Mouse (Mus musculus) T-helper 17 cell (primary cell): ENCODE measurements around the gene Gm6871.
"Not testable (repeated sequence)": the region's sequence is repeated elsewhere in the genome, so short reads cannot be mapped to it uniquely, and the experiment has no call there.

Source experiments
- in situ Hi-C, 2 experiments: fragments of 300-600 bp; cut with MboI, MseI; formaldehyde crosslinking; loops; 1 replicate in 1 of 2; 2 replicates in 1 of 2; pipeline ENCODE4 v1.15.1; 2025; ENCODE audit warnings: high pct_unique_total_duplicates in 2 of 2

Gm6871 gene

DNA sequence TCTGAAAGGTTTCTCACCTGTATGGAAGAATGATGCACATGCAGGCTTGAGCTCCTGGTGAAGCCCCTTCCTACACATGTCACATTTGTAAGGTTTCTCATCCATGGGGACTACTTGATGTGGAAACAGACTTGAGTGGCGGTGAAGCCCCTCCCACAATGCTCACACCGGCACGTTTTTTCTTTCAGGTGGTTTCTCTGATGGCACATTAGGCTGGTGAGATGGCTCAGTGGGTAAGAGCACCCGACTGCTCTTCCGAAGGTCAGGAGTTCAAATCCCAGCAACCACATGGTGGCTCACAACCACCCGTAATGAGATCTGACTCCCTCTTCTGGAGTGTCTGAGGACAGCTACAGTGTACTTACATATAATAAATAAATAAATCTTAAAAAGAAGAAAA is at the start of gene Gm6871:
Gene Gm6871, minus strand, starts transcription at position 101 of the 400 bp plus-strand sequence.
- in situ Hi-C loops = loop anchor here in 1 of 2 experiments (10.0 kb wide), 1 partner anchor 171 kb away; no protein-coding TSS in a partner anchor

DNA sequence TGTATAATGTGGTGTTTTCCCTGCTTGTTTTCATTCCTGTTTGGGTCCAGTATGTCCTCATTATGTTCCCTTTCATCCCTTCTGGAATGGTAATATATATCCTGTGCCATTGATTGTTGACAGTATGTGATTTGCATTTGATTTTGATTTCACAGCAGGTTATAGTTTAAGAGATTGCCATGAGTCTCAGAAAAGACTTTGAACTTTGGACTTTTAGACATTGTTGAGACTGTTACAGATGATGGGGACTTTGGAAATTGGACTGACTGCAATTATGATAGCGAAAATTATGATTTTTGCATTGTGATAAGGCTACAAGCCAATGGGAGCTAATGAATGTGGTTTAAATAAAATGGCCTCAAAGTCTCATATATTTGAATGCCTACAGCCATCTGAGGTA is 42.8 kb upstream of the Gm6871 start:
- in situ Hi-C loops = not testable (repeated sequence)

DNA sequence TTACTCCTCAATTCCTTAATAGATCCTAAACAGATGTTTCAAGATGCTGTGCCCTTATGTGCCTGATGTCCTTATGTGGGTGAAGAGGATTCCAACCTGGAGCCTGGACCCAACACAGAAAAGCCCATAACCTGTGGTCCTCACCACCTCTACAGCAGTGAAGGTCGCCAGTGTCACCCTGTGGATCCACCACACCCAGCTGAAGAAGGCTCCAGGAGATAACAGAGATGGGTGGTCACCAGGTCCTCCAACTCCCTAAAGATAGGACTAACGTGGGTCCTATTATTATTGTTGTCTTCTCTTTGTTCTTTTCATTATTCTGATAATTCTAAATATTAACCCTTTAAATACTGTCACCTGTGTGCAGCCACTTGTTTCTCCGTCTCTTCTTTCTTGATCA is 38.2 kb upstream of the Gm6871 start:
- in situ Hi-C loops = no loop called here

DNA sequence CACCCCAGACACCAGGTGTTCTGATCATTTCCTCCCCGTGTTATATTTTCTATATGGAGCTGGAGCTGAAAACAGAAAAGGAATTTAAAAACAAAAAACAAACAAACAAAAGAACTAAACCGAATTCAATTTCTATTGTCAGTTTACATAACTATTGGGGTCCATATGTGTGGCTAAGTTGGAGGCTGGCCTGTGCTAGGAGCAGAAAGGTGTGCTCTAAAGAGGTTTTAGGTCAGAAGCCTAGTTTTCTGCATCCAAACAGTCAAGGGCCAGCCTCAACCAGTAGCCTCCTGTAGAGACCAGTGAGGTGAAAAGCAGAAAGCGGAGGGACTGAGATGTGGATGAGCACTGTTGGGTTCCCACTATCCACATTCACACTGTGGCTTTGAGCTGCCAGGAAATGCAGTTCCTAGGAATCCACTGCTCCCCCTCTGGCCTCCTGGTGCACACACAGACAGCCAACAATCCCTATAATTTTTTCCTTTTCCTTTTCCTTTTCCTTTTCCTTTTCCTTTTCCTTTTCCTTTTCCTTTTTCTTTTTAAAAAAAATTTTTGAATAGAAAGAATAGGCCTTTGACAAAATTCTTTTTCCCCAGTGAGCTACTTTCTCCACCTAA is 26.6 kb upstream of the Gm6871 start:
- in situ Hi-C loops = loop anchor here (10.0 kb wide), 2 partner anchors 105 to 905 kb away; partner anchors contain the start of genes AW146154 (in 1 of the 2), Gm20449 (in 1 of the 2) and Zfp141 (in 1 of the 2)

DNA sequence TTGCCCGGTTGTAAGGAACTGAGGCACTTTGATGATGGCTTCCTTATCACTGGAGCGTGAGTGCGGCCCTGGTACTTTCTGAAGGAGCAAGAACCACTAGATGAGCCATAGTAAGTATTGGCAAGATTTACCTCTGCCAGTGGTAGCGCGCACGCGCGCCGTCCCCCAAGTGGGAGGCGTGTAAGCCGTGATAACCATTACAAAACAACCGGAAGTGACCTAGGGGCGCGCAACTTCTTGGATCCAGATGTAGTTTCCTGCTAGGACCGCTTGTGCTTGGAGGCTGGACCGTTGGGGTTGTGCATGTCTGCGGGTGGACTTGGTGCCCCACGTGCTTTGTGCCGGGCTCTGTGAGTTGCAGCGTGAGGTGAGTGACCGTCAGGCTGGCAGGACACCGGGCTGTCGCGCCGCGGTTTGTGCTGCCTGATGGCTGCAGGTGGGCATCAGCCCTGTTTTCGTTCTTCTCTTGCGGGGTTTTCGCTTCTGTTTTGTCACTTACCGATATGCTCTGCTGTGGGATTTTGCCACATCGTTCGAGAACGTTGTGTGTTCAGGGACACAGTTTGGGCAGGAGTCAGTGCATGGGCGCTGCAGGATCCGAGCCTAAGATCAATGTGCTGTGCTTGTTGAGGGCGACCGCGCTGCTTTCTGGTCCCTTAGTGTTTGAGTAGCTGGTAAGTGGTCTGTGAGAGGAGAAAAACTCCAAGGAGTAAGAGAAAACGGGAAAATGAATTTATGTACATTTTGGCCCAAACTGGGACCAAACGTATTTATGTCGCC is 25.8 kb upstream of the Gm6871 start, which contains the start of gene 2610021A01Rik:
Gene 2610021A01Rik, plus strand, starts transcription at position 197 of the 780 bp plus-strand sequence.
- in situ Hi-C loops = loop anchor here (10.0 kb wide), 2 partner anchors 104 to 906 kb away; partner anchors contain the start of genes AW146154 (in 1 of the 2), Gm20449 (in 1 of the 2) and Zfp141 (in 1 of the 2)

DNA sequence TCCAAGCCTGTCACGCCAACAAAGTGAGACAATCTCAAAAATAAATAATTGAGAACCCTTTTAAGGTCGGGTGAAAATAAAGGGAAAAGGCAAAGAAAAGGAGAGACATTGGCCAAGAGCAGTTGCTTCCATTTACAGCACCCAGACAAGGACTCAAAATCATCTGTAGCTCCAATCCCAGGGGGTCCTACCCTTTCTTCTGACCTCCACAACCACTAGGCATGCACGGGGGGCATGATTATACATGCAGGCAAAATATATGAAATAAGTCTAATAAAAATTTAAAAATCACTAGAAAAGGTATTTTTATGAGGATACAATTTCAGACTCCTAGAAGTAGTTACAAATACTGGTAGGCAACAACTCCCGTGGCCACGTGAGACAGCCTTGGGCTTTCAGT is 25.2 kb upstream of the Gm6871 start:
- in situ Hi-C loops = loop anchor here (10.0 kb wide), 2 partner anchors 104 to 906 kb away; partner anchors contain the start of genes AW146154 (in 1 of the 2), Gm20449 (in 1 of the 2) and Zfp141 (in 1 of the 2)

DNA sequence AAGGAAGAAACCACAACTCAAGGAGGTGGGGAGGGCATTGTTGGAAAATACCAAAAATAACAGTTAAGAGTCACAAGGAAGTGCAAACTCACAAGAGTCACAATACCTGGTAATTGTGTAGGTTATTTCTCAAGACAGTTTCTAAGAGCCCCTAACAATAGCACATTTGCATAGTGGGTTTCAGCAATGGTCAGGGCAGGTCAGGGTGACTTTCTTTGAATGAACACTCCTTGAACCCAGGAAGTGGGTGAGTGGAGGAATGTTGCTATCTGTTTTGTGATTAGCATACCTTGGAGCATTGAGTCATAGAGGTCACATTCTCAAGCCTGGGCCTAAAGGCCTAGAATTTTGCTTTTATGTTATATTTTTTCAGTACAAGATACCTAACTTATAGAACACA is 14.4 kb upstream of the Gm6871 start:
- in situ Hi-C loops = not testable (repeated sequence)

DNA sequence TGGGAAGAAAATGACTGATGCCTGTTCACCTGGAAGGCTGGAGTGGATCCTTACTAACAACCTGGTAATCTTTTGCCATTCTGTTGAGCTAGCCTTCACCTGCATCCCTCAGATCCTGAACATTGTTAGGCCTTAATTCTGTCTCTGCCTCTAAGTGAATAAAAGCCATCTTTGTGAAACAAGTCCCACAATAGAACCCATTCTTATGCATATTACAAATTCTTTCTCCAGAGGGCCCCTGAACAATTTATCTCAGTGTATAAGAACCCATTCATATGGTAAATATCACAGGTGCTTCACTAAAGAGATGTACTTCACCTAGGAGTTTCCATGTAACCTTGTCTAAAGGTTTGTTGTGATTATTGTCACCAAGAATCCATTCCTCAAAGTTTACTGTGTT is 8.6 kb upstream of the Gm6871 start:
- in situ Hi-C loops = no loop called here

DNA sequence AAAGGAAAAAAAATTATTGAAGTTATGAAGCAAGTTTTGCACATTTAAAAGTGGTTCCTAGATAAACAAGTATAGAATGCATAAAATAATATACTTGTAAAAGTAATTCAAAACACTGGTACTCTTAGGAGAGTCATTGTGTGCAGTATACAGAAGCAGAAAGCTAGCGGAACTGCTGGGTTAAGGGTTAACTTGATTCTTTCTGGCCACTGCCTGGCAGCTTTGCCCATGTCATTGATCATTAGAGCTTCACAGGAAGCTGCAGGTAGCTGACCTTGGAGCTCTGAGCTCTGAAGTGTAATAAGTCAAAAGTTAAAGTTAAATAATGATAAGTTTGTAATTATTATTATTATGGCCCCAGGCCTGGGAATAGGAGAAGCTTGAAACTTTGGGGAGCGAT is 4.5 kb upstream of the Gm6871 start:
- in situ Hi-C loops = loop anchor here in 1 of 2 experiments (10.0 kb wide), 1 partner anchor 167 kb away; no protein-coding TSS in a partner anchor

DNA sequence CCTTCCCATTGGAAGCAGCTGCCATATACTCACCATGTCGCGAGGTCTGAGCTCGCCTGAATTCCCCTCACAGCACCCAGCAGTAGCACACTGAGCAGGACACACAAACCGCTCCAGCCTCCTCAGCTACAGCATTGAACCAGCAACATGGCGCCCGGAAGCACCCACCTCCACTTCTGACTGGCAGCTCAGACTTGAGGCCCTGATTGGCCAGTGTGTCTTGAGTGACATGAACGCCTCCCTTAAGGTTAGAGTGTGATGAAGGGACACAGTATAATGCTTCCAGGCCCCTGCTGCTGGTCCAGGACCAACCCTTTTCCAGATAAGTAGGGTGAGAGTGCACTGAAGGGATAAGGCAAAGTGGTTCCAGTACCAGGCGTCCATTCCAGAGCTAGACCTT is 12.8 kb downstream of the Gm6871 start:
- in situ Hi-C loops = no loop called here

DNA sequence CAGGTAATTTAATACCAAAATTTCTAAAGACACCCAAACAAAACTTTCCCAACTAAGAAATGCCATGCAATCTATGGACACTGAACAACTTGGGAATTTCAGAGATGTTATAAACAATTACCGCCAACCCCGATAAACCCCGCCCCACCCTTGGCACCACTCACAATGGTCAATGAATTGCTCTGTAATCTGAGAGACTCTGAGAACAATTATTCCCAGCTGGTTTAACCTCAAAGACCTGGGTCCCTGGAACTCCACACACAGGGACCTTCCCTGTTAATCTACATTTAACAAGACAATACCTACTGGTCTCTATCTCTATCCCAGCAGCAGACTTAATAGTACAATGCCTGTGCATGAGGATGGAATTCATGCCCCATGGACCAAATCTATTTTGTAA is 60.8 kb downstream of the Gm6871 start:
- in situ Hi-C loops = no loop called here

DNA sequence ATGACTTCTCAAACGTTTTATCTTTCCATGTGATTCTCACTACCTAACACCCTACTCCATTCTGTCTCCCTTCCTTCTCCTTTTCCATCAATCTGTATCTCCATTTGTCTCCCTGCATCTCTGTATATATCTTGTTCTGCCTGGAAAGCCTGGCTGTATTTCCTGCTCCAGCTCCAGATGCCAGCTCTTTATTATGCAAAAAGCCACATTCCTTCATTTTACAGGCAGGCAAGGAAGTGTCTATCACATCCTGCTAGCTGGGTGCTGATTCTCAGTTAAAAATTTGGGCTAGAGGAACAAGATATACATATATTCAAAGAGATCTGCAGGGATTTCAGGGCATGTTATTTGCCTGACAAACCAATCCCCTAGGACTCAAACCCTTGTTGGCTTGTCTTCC is 61.3 kb downstream of the Gm6871 start:
- in situ Hi-C loops = no loop called here

DNA sequence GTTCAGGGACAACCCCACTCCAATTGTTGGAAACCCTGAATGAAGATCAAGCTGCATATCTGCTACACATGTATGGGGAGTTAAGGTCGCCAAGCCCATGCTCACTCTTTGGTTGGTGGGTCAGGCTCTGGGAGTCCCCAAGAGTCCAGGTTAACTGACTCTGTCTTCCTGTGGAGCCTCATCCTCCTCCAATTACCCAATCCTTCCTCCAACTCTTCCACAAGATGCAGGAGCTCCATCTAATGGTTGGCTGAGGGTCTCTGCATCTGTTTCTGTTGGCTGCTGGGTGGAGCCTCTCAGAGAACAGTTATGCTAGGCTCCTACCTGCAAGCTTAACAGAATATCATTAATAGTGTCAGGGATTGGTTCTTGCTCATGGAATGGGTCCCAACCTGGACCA is 71.1 kb downstream of the Gm6871 start:
- in situ Hi-C loops = loop anchor here (5.0 to 10.0 kb wide), 2 partner anchors 135 to 1002 kb away; partner anchors contain the start of gene Zfp141 (in 1 of the 2)

DNA sequence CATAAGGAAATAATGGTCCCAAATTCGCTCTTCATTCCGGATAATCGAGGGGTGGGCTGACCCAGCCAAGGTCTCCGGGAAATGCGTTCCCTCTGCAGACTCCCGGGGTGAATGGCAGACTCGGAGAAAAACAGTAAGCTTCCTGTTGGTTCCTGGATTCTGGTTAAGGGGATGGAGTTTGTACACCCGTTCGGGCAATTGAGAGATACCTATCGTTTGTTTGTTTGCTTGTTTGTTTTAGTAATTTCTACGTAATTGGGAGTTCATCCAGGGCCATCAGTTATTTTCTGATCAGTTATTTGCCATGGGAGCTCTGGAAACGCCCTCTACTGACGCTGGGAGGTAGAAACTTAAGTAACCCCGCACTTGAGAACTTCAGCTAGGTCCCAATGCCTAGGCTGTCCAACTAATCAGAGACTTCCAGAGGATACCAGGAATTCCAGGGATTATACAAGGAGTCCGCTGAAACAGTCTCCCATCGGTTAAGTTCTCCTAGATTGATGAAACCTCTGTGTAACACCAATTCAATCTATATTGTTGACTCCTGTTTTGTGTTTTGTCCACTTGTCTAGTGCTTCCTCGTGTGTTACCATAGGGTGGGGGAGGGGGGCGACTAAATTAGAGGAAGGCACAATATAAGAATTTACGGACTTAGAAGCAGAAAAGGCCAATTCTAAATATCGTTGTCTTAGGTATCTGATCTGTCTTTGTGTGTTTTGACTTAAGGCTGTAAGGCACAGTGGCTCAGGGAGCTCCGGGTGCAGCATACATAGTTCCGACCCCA is 73.1 kb downstream of the Gm6871 start:
- in situ Hi-C loops = loop anchor here (5.0 to 10.0 kb wide), 2 partner anchors 137 to 1004 kb away; partner anchors contain the start of gene Zfp141 (in 1 of the 2)

DNA sequence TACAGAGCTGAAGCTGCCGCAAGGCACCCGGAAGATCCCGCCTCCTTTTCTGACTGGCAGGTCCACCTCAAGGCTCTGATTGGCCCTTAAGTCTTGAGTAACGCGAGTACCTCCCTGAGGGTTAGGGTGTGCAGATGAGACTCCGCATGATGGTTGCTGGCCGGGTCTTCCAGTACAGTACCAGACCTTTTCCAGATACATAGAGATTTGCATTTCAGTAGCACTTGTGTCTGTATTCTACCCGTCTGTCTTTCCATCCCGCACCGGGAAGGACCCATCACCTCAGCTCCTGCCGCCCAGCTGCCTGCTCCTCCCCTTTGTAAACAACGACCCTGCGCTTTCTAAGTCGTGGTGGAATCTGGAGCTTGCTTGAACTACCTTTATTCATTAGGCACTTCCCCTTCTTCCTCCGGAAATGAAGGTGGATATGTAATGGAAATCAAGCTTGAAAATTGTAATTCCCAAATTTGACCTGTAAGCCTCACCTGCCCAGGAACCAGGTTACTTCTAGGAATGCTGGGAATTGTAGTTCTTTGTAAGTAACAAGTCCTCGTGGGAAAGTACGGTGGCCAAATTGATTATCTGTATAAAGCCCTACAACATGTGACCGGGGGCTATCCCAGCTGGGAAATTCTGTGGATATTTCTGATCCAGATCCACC is 73.9 kb downstream of the Gm6871 start, which contains the start of the genes Gm20449 and AW146154:
Gene Gm20449, minus strand, starts transcription at position 29 of the 661 bp plus-strand sequence.
Gene AW146154, minus strand, starts transcription at position 502 of the 661 bp plus-strand sequence.
- in situ Hi-C loops = loop anchor here (5.0 to 25.0 kb wide), 7 partner anchors 95 to 1937 kb away; partner anchors contain the start of genes 2610021A01Rik (in 1 of the 2), AI987944 (in 1 of the 2), Zfp141 (in 1 of the 2) and Zfp788 (in 1 of the 2)

DNA sequence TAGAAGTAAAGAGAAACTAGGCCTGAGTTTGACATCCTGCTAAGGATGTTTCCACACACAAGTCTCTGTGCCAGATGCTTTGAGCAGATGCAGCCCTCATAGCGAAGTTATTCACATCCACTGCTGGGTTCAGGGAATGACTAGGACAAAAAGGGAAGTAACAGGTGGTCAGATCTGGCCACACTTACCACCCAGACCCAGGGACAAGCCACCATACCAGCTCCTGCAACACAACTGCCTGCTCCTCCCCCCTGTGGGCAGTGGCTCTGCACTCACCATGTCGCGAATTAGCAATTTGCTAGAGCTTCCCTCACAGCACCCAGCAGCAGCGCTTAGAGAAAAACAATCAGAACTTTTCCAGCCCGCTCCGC is 74.5 kb downstream of the Gm6871 start:
- in situ Hi-C loops = loop anchor here (5.0 to 25.0 kb wide), 5 partner anchors 96 to 1937 kb away; partner anchors contain the start of genes 2610021A01Rik (in 1 of the 2), AI987944 (in 1 of the 2) and Zfp788 (in 1 of the 2)

DNA sequence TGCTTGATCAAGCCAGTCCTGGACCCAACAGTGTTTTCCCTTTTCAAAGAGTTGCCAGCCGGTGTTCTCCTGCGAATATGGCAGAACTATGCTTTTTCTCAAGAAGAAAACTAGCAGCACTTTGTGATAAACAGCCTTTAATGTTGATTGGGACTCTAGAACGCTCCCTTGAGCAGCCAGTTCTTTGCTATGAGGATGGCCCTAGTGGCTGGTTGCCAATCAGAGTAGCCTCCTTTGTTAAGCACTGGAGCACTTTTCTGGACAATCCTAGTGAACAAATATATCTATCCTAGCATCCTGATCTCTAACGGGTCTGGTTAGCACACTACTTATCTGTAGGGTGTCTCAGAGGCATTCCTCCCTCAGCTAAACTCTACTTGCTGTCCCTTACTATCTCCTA is 75.0 kb downstream of the Gm6871 start:
- in situ Hi-C loops = loop anchor here (5.0 to 25.0 kb wide), 5 partner anchors 96 to 1936 kb away; partner anchors contain the start of genes 2610021A01Rik (in 1 of the 2), AI987944 (in 1 of the 2) and Zfp788 (in 1 of the 2)

DNA sequence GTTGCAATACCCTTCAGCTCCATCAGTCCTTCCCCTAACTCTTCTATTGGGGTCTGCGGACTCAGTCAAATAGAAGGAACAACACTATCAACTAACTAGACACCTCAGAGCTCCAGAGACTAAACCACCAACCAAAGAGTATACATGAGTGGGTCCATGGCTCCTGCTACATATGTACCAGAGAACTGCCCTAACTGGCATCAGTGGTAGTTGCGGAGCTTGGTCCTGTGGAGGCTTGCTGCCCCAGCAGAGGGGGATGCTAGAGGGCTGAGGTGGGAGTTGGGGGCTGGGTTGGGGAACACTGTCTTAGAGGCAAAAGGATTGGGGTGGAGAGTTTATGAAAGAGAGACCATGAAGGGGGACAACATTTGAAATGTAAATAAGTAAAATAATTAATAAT is 75.6 kb downstream of the Gm6871 start:
- in situ Hi-C loops = loop anchor here (5.0 to 25.0 kb wide), 5 partner anchors 97 to 1936 kb away; partner anchors contain the start of genes 2610021A01Rik (in 1 of the 2), AI987944 (in 1 of the 2) and Zfp788 (in 1 of the 2)
